Mouse (Mus musculus): ENCODE results near the gene 4930442H23Rik. TPM values are rescaled to one million over a fixed set of nuclear protein-coding genes. Genes with fewer than 3 reads are reported as not detected.
"Not testable (repeated sequence)": the region's sequence is repeated elsewhere in the genome, so short reads cannot be mapped to it uniquely, and the experiment has no call there.

Gene 4930442H23Rik
- total RNA-seq, 2 experiments from 2014 or later = not detected

- peak; percentile 100 for DNase-seq
These were observed 7.0 kb downstream of the 4930442H23Rik start, which contains the start of gene Eef2 for GRCm38 (mm10) chr10:81176466-81177271. Eef2 (plus strand) TSS chr10:81176631.

- DNase-seq = peak; percentile 46
These were observed 7.6 kb downstream of the 4930442H23Rik start for GRCm38 (mm10) chr10:81175936-81176465.

- DNase-seq = not testable (repeated sequence)
These were observed 8.3 kb downstream of the 4930442H23Rik start for GRCm38 (mm10) chr10:81175345-81175701.

GRCm38 (mm10) chr10:81174617-81175344 lies 8.9 kb downstream of the 4930442H23Rik start:
- DNase-seq = peak; percentile 91

GRCm38 (mm10) chr10:81173132-81173531 lies 10.5 kb downstream of the 4930442H23Rik start:
- DNase-seq = peak; percentile 84

GRCm38 (mm10) chr10:81169411-81169900 lies 14.2 kb downstream of the 4930442H23Rik start:
- not testable (repeated sequence) for DNase-seq

GRCm38 (mm10) chr10:81168521-81169244 lies 15.0 kb downstream of the 4930442H23Rik start:
- DNase-seq = peak; percentile 74

GRCm38 (mm10) chr10:81168087-81168431 lies 15.6 kb downstream of the 4930442H23Rik start:
- DNase-seq = no peak

GRCm38 (mm10) chr10:81167200-81168086 lies 16.2 kb downstream of the 4930442H23Rik start, which contains the start of gene Pias4:
Pias4 (minus strand) TSS chr10:81167923.
- peak; percentile 100 for DNase-seq

GRCm38 (mm10) chr10:81165118-81165517 lies 18.5 kb downstream of the 4930442H23Rik start:
- no peak for DNase-seq

- DNase-seq = no peak
These were observed 21.4 kb downstream of the 4930442H23Rik start for GRCm38 (mm10) chr10:81162318-81162652.

- no peak for DNase-seq
These were observed 21.9 kb downstream of the 4930442H23Rik start for GRCm38 (mm10) chr10:81161602-81162317.

- no peak for DNase-seq
These were observed 28.9 kb downstream of the 4930442H23Rik start for GRCm38 (mm10) chr10:81154736-81155135.

GRCm38 (mm10) chr10:81154313-81154712 lies 29.3 kb downstream of the 4930442H23Rik start:
- no peak for DNase-seq

- DNase-seq = no peak
These were observed 31.0 kb downstream of the 4930442H23Rik start for GRCm38 (mm10) chr10:81152609-81153008.

GRCm38 (mm10) chr10:81151261-81151660 lies 32.4 kb downstream of the 4930442H23Rik start:
- no peak for DNase-seq

- DNase-seq = no peak
These were observed 37.4 kb downstream of the 4930442H23Rik start for GRCm38 (mm10) chr10:81146296-81146695.

GRCm38 (mm10) chr10:81145778-81146177 lies 37.9 kb downstream of the 4930442H23Rik start:
- DNase-seq = no peak

GRCm38 (mm10) chr10:81145307-81145706 lies 38.3 kb downstream of the 4930442H23Rik start:
- DNase-seq = no peak

- DNase-seq = no peak
These were observed 39.0 kb downstream of the 4930442H23Rik start for GRCm38 (mm10) chr10:81144667-81145066.

Data from gastrocnemius, postnatal 10 days (tissue).